Mouse (Mus musculus) cerebellum, adult 2 months (tissue): ENCODE data around the gene Prdm2.

ENCODE experiments used
- CTCF ChIP-seq: fragments of 200-500 bp; IDR thresholded peaks from 2 replicates; pipeline ENCODE4 v1.5.1; 2011; ENCODE audit warnings: low read depth, mild to moderate bottlenecking, control low read depth, low read length, moderate library complexity, borderline replicate concordance; ENCODE audit not compliant: insufficient read depth
- POLR2A ChIP-seq: fragments of 200-500 bp; IDR thresholded peaks from 2 replicates; pipeline ENCODE4 v1.6.1; 2011; ENCODE audit warnings: low read length, control low read depth, borderline replicate concordance; ENCODE audit not compliant: insufficient read depth

DNA sequence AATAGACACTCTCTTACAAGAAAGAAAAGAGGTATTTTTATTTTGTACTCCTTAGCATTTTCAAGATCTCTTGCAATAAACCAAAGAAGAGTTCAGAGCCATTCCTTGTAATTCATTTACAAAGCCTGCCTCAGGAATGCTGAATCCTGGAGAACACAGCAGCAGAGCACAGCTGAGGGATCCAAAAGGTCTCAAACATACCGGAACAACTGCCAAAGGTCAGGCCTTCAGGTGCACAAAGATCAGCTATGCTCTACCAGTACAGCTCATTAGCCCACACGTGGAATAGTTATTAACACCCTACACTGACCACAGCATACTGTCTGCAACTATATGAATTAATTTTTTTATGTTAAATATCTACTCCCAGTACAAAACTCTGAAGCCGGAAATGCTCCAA lies 44.7 kb downstream of the Prdm2 start:
- no peak for TF ChIP-seq CTCF
- no peak for TF ChIP-seq POLR2A
